Mouse (Mus musculus) T-cell, adult 2 months (primary cell): ENCODE measurements around the gene Eps8.
A peak's percentile ranks its signal among the peaks of the same experiment; 100 is the strongest.
"Not testable (repeated sequence)": the region's sequence is repeated elsewhere in the genome, so short reads cannot be mapped to it uniquely, and the experiment has no call there.

Experiments
- DNase-seq: peaks from one replicate; pipeline ENCODE4 v3.0.0; 2022; ENCODE audit warnings: low spot score

Gene Eps8

GRCm38 (mm10) chr6:137472129-137472528, 182.5 kb downstream of the Eps8 start:
- DNase-seq, result no peak

- no peak for DNase-seq
Measured at GRCm38 (mm10) chr6:137470901-137471598, 183.6 kb downstream of the Eps8 start.

GRCm38 (mm10) chr6:137469541-137469940, 185.1 kb downstream of the Eps8 start:
- DNase-seq, result no peak

GRCm38 (mm10) chr6:137467696-137468095, 187.0 kb downstream of the Eps8 start:
- no peak for DNase-seq

GRCm38 (mm10) chr6:137466256-137466655, 188.4 kb downstream of the Eps8 start:
- DNase-seq, result no peak

GRCm38 (mm10) chr6:137465253-137465652, 189.4 kb downstream of the Eps8 start:
- no peak for DNase-seq

GRCm38 (mm10) chr6:137463771-137464170, 190.9 kb downstream of the Eps8 start:
- no peak for DNase-seq

- DNase-seq, result no peak
Measured at GRCm38 (mm10) chr6:137458136-137458535, 196.5 kb downstream of the Eps8 start.

GRCm38 (mm10) chr6:137457210-137457609, 197.5 kb downstream of the Eps8 start:
- no peak for DNase-seq

GRCm38 (mm10) chr6:137456064-137456463, 198.6 kb downstream of the Eps8 start:
- no peak for DNase-seq

GRCm38 (mm10) chr6:137455537-137456041, 199.1 kb downstream of the Eps8 start:
- peak; percentile 13 for DNase-seq

GRCm38 (mm10) chr6:137446116-137446515, 208.6 kb downstream of the Eps8 start:
- DNase-seq, result not testable (repeated sequence)

- DNase-seq, result no peak
Measured at GRCm38 (mm10) chr6:137443089-137443488, 211.6 kb downstream of the Eps8 start.

- DNase-seq, result no peak
Measured at GRCm38 (mm10) chr6:137440559-137441486, 213.9 kb downstream of the Eps8 start.

- no peak for DNase-seq
Measured at GRCm38 (mm10) chr6:137437902-137438580, 216.6 kb downstream of the Eps8 start.

- DNase-seq, result no peak
Measured at GRCm38 (mm10) chr6:137437486-137437885, 217.2 kb downstream of the Eps8 start.

GRCm38 (mm10) chr6:137433521-137434137, 221.0 kb downstream of the Eps8 start:
- DNase-seq, result no peak
